Mouse (Mus musculus) thymus, adult 2 months (tissue): Measurements from ENCODE around the gene Ing1. TPM values are rescaled to one million over a fixed set of nuclear protein-coding genes. Genes with fewer than 3 reads are reported as not detected.
"Not testable (repeated sequence)": the region's sequence is repeated elsewhere in the genome, so short reads cannot be mapped to it uniquely, and the experiment has no call there.

ENCODE experiments used
- DNase-seq: peaks from one replicate; pipeline ENCODE4 v3.0.0; 2021
- H3K27ac ChIP-seq: fragments of 200-500 bp; 2 replicates; pipeline ENCODE4 v1.5.1; 2012; ENCODE audit warnings: low read length, control low read depth; ENCODE audit not compliant: control insufficient read depth, insufficient read depth
- H3K27me3 ChIP-seq: fragments of 200-500 bp; 2 replicates; pipeline ENCODE4 v1.6.1; 2012; ENCODE audit warnings: mild to moderate bottlenecking, low read length, moderate library complexity, mixed read lengths; ENCODE audit not compliant: control insufficient read depth, insufficient read depth
- H3K36me3 ChIP-seq: fragments of 200-500 bp; 2 replicates; pipeline ENCODE4 v1.6.1; 2012; ENCODE audit warnings: mild to moderate bottlenecking, low read length, moderate library complexity; ENCODE audit not compliant: control insufficient read depth, insufficient read depth
- H3K4me1 ChIP-seq: fragments of 200-500 bp; replicated peaks from 2 replicates; pipeline ENCODE4 v1.6.1; 2012; ENCODE audit warnings: low read length; ENCODE audit not compliant: control insufficient read depth, insufficient read depth
- H3K4me3 ChIP-seq: fragments of 200-500 bp; 2 replicates; pipeline ENCODE4 v1.5.1; 2012; ENCODE audit warnings: mild to moderate bottlenecking, low read length, control low read depth, moderate library complexity; ENCODE audit not compliant: control insufficient read depth, insufficient read depth
- CTCF ChIP-seq: fragments of 200-500 bp; IDR thresholded peaks from 2 replicates; pipeline ENCODE4 v1.5.1; 2012; ENCODE audit warnings: mild to moderate bottlenecking, control low read depth, low read length, moderate library complexity, borderline replicate concordance; ENCODE audit not compliant: control insufficient read depth, poor library complexity, insufficient read depth; ENCODE audit errors: extremely low read depth
- POLR2A ChIP-seq: fragments of 200-500 bp; IDR thresholded peaks from 2 replicates; pipeline ENCODE4 v1.6.1; 2012; ENCODE audit warnings: mild to moderate bottlenecking, low read length, control low read depth, moderate library complexity; ENCODE audit not compliant: control insufficient read depth, poor library complexity, insufficient read depth; ENCODE audit errors: extremely low read depth
- WGBS: fragments of 180-500 bp; shearing (Covaris S2); methylation state at CpG from one replicate; pipeline ENCODE4 v1.1.7; 2018; 5-methylcytosine and 5-hydroxymethylcytosine counted together
- polyA plus RNA-seq: library from polyadenylated mRNA; depleted of rRNA; stranded (reverse); fragments of >200 nt; gene quantifications from 2 replicates; pipeline ENCODE4 v1.2.3, GENCODE M21; 2012

Gene Ing1
- polyA plus RNA-seq, 1 experiment: 47.2 TPM

- Histone ChIP-seq H3K27ac (peak overlapping the region; percentile 85), H3K27me3 (no peaks in the 10 kb centered on the region), H3K4me3 (peak overlapping the region; percentile 99), H3K36me3 (peaks cover 11% of the 10 kb centered on the region), H3K4me1 (peaks cover 3% of the 10 kb centered on the region; the same call in 1 of the 2 replicates)
- no peak for TF ChIP-seq POLR2A
- no peak for TF ChIP-seq CTCF
- DNase-seq: no peak
- WGBS: 0% methylated on average over 32 of the region's 32 CpGs
These were observed 2.0 kb downstream of the Ing1 start for GRCm38 (mm10) chr8:11557424-11557767.

- under 1% methylated on average over 67 of the region's 67 CpGs for WGBS
- TF ChIP-seq POLR2A (peak; percentile 100), CTCF (peak; percentile 20; the same call in 1 of the 2 replicates)
These were observed 2.6 kb downstream of the Ing1 start for GRCm38 (mm10) chr8:11557768-11558629.

DNA sequence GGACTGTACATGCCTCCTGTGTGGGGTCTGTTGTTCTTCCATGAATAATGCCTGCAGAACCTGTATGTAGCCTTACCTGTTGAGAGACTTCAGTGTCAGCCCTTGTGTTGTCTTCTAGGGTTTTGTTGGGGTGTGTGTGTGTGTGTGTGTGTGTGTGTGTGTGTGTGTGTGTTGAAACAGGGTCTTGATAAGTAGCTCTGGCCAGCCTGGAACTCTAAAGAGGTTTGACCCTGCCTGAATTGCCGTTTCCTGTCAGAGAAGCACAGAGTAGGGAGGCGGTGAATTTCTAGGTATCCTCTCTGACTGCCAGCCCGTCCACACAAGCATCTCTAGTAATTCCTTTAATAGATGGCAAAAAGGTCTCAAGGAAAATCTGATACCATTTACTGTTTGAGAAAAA, 4.1 kb downstream of the Ing1 start:
- Histone ChIP-seq H3K4me3 (no peak overlapping the region), H3K27ac (no peak overlapping the region), H3K4me1 (peaks cover 3% of the 10 kb centered on the region; the same call in 1 of the 2 replicates), H3K36me3 (peaks cover 27% of the 10 kb centered on the region), H3K27me3 (no peaks in the 10 kb centered on the region)
- TF ChIP-seq CTCF: no peak
- TF ChIP-seq POLR2A: no peak
- no peak for DNase-seq
- WGBS: 83% methylated on average over 3 of the region's 3 CpGs

More at GRCm38 (mm10) chr8:11557768-11558629, 2.6 kb downstream of the Ing1 start:
- peaks cover 12% of the 10 kb centered on the region for H3K36me3 ChIP-seq
- no peaks in the 10 kb centered on the region for H3K27me3 ChIP-seq
- peak; percentile 95 for DNase-seq
- peak overlapping the region; percentile 99 for H3K4me3 ChIP-seq
- H3K4me1 ChIP-seq: peaks cover 3% of the 10 kb centered on the region; the same call in 1 of the 2 replicates
- peak overlapping the region; percentile 85 for H3K27ac ChIP-seq

GRCm38 (mm10) chr8:11560220-11560619, 4.8 kb downstream of the Ing1 start:
- DNase-seq: no peak
- Histone ChIP-seq H3K36me3 (peaks cover 30% of the 10 kb centered on the region), H3K4me3 (no peak overlapping the region), H3K4me1 (peaks cover 3% of the 10 kb centered on the region; the same call in 1 of the 2 replicates), H3K27me3 (no peaks in the 10 kb centered on the region), H3K27ac (no peak overlapping the region)
- 91% methylated on average over 9 of the region's 9 CpGs for WGBS
- TF ChIP-seq POLR2A (no peak), CTCF (no peak)

DNA sequence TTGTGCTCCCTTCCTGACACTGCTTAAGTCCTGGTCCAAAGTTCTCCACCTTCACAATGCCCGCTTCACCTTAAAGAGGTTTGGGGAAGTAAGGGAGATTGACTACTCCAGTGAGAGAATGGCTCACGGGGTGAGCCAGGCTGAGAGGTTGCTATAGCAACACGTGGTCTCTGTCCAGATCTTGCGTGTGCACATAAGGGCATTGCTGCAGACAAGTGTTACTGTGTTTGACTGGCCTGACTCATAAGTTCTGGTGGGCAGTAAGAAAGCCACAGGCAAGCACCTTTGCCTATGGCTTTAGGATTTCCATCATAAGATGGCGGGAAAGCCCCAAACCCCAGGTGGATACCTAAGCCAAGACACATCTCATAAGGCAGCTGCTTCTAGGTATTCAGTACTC, 8.9 kb downstream of the Ing1 start:
- WGBS: 75% methylated on average over 5 of the region's 5 CpGs
- DNase-seq: no peak
- H3K36me3 ChIP-seq: peaks cover 30% of the 10 kb centered on the region

GRCm38 (mm10) chr8:11564721-11565120, 9.3 kb downstream of the Ing1 start:
- DNase-seq: no peak
- peaks cover 30% of the 10 kb centered on the region for H3K36me3 ChIP-seq
- H3K4me1 ChIP-seq: peaks cover 3% of the 10 kb centered on the region; the same call in 1 of the 2 replicates
- no peaks in the 10 kb centered on the region for H3K27me3 ChIP-seq
- TF ChIP-seq CTCF (no peak), POLR2A (no peak)
- 83% methylated on average over 7 of the region's 7 CpGs for WGBS
- no peak overlapping the region for H3K4me3 ChIP-seq
- H3K27ac ChIP-seq: no peak overlapping the region

More for the DNA sequence above, 8.9 kb downstream of the Ing1 start:
- TF ChIP-seq POLR2A (no peak), CTCF (no peak)
- H3K27ac ChIP-seq: no peak overlapping the region
- H3K4me1 ChIP-seq: peaks cover 3% of the 10 kb centered on the region; the same call in 1 of the 2 replicates
- H3K27me3 ChIP-seq: no peaks in the 10 kb centered on the region
- H3K4me3 ChIP-seq: no peak overlapping the region

- H3K4me1 ChIP-seq, DNase-seq, H3K27ac ChIP-seq, H3K4me3 ChIP-seq, H3K27me3 ChIP-seq: not testable (repeated sequence)
- H3K36me3 ChIP-seq: peaks cover 17% of the 10 kb centered on the region
- 97% methylated on average over 2 of the region's 2 CpGs for WGBS
These were observed 12.8 kb downstream of the Ing1 start for GRCm38 (mm10) chr8:11568193-11568592.
